Mouse (Mus musculus) ES-CJ7 (cell line): ENCODE measurements around the gene Cct4.

Source experiments
- DNase-seq: peaks from one replicate; pipeline ENCODE4 v3.0.0; 2011; ENCODE audit warnings: low read depth, low spot score

Gene Cct4

DNA sequence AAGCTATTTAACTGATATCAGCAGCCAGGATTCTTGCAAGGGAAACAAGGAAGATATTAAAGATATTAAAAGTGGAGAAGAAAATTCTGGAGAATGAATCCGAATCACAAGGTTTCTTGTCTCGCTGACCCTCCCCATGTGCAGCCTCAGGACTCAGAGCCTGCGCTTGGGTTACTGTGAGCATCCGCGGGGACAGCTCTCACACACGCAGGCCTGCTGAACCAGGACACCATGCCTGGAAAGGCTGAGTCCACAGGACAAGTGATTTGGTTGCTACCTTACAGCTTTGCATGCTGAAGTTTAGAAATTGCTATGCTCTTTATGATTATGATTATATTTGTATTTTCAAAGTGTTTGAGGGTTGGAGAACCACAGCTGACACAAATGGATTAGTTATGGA lies 39.1 kb downstream of the Cct4 start:
- no peak for DNase-seq

DNA sequence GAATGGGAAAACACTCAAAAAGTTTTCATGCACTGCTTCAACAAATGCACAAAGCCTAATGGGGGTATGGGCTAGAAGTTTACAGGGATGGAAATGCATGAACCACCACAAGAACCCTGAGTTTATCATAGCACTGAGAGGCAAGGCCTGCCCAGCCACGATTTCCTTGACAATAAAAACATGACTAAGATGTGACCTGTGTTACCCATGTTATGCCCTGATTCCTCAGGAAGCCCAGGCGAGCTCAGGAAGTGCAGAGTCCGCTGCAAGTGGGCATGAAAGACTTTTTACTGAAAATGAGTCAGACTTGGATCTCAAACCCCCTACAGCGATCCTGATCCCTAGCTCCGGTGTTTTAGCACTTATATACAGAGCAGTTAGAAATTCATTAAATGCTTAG lies 56.9 kb downstream of the Cct4 start:
- DNase-seq: no peak

DNA sequence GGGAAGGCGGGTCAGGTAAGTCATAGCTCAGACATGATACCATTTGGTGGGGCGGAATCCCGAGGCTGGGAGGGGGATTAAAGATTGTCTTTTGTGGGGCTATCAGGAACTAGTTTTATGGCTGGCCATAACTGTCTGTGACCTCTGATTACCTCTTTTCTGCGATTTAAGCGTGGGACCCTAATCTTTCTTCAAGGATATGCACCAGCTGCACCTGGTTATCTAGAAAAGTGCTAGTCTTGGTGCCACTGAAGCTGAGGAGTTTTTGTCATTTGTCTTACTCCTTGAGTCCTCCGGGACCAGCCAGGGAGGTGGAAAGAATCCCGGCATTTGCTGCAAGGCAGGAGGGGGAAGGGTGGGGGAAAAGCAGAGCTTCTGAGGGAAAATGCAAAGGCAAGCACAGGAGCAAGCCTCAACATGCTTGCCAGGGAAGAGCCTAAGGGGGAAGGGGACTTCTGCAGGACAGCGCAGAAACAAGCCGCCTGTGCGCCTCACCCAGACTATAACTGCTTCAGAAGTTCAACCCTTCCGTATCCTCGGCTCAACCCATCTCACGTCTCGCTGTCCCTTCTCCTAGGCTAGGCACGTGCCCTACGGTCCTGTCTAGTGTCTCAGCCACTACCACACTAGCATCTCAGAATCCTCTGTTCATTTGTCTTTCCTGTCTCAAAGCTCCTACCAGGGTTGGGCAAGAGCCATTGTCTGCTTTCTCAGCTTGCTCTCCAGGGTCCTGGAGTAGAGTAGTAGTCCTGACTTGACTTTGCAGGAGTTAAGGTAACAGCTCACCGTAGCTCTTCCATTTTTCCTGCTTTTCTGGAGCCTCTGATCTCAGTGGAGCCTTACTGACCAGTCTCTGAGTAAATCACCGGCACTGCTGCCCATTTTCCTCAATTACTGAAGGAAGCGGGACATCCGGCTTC lies 57.6 kb downstream of the Cct4 start:
- DNase-seq: peak; percentile 67

DNA sequence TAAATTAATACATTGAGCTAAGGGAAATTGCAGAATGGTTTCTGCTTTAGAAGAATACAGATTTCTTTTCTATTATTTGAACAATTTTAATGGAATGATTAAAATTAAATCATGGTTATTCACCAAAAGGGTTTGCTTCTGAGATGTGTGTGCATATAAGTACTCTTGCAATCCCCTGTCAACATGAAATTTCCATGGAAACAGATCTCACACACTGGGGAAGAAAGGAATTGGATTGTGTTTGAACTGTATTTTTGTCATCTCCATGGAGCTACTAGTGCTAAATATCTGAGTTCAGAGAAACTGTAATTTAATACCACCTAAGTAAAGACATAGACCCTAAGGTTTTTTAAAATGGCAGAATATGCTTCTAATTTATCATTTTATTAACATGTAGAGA lies 59.3 kb downstream of the Cct4 start:
- no peak for DNase-seq

DNA sequence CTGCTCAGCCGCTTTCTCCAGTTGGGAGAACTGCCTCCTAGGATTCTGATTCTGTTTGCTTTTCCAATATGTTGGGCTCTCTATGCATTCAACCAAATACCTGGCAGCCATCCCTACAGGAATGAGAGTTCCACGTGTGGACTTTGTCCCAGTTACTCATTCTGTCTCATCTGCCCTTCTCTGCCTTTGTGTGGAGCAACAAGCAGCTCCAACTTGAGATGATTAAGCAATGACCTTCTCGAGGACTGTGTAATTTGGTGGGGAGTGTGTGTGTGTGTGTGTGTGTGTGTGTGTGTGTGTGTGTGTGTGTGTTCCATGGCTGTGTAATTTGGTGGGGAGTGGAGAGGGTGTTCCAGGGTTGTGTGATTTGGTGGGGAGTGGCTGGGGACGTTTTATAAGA lies 62.0 kb downstream of the Cct4 start:
- no peak for DNase-seq
